Mouse (Mus musculus) gastrocnemius, postnatal 25 days (tissue): ENCODE measurements around the gene Pip5k1a. TPM values are rescaled to one million over a fixed set of nuclear protein-coding genes. Genes with fewer than 3 reads are reported as not detected.
"Not testable (repeated sequence)": the region's sequence is repeated elsewhere in the genome, so short reads cannot be mapped to it uniquely, and the experiment has no call there.

ENCODE experiments used
- DNase-seq: peaks from one replicate; pipeline ENCODE4 v3.0.0; 2022
- total RNA-seq, 2 experiments: library from RNA; stranded (reverse); gene quantifications; 1 replicate in 1 of 2; 2 replicates in 1 of 2; pipeline ENCODE4 v1.2.3; 2021

Pip5k1a gene
- total RNA-seq, 2 experiments from 2014 or later = 16.3 to 19.4 TPM

GRCm38 (mm10) chr3:95042166-95042837 is 64.4 kb downstream of the Pip5k1a start, which contains the start of gene Psmd4:
Gene Psmd4, minus strand, starts transcription at chr3:95042614.
- DNase-seq = peak; percentile 97

DNA sequence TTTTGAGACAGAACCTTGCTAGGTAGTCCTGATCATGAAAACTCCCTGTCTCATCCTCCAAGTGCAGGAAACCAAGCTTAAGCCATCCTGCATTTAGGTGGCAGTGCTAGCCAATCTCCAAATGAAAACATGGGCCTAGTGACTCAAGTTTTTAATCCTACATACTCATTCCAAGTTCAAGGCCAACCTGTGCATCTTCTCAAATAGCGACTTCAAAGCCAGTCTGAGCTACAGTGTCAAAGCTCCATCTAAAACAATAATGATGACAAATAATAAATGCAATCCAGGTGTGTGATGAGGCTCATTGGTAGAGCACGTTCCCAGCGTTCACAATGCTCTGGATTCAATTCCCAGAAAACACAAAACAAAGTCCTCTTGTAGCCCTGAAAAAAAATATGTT is 65.1 kb downstream of the Pip5k1a start:
- DNase-seq = no peak

DNA sequence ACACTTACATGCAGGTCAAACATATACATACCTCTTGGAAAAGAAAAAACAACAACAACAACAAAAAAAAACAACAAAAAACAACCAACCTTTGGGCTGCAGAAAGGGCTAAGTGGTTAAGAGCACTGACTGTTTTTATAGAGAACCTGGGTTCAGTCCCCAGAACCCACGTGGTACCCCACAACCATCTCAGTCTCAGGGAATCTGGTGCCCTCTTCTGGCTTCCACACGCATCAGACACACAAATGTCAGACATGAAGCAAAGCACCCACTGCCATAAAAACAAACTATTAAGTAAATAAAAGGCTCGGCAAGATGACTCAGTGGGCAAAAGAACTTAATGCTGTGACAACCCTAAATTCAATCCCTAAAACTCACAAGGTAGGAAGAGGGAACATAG is 76.8 kb downstream of the Pip5k1a start:
- no peak for DNase-seq

DNA sequence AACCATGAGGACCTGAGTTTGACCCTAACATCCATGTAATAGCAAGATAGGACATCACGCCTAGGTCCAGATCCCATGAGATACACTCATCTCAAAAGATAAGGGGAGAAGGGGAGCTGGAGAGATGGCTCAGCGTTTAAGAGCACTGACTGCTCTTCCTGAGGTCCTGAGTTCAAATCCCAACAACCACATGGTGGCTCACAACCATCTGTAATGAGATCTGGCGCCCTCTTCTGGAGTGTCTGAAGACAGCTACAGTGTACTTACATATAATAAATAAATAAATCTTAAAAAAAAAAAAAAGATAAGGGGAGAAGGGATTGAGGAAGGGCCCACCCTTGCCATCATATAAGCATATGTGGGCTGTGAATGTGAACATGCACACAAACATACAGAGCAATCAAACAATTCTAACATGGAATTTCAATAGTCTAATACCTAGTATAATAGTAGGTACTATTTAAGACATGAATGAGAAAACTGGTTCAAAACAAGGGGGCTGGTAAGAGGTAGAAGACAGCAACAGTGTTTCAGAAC is 77.4 kb downstream of the Pip5k1a start:
- DNase-seq = not testable (repeated sequence)

DNA sequence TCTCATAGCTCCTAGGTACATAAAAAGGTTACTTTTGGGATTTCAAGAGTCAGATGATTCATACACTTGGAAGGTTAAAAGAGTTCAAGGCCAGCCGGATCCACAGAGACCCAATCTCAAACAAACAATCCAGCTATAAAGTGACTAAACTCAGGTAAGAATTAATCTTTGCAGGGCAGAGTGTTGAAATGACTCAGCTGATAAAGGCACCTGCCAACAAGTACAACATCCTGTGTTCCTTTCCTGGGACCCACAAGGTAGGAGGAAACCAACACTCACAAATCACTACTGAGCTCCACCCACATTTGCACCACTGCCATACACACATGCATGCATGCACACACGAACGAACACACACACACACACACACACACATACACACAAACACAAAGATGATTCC is 78.1 kb downstream of the Pip5k1a start:
- DNase-seq = no peak

DNA sequence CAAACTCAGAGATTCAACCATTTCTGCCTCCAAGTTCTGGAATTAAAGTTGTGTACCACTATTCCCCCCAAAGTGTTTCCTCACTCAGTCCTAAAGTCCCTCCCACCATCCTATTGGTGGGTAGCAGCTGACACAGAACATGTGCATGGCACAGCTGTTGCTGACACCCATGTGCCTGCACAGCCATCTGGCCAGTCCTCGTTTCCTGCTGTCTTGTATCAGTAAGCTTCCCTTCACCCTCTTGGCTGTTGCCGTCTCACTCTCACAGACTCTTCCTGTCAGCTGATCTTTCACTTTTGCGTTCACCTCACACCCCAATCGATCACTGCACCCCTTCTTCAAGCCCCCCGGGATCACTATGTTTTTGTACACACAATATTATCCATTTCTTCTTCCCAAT is 79.0 kb downstream of the Pip5k1a start:
- peak; percentile 23 for DNase-seq

- no peak for DNase-seq
Observed at GRCm38 (mm10) chr3:95027057-95027645, 79.6 kb downstream of the Pip5k1a start.

DNA sequence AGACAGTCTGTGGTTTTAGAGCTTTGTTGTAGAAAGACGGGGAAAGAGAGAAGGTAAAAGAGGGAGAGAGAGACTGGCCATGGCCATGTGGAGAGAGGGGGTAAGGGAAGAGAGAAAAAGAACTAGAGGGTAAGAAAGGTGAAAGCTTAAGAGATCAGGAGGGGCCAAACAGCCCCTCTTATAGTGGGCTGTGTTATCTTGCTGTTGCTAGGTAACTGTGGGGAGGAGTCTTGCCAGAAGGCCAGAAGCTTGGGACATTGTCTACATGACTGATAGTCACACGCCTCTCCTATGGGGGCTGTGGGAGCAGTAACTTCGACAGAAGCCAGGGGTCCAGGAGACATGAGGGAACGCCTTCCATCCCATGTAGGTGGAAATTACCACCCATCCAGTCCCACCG is 81.5 kb downstream of the Pip5k1a start:
- no peak for DNase-seq

DNA sequence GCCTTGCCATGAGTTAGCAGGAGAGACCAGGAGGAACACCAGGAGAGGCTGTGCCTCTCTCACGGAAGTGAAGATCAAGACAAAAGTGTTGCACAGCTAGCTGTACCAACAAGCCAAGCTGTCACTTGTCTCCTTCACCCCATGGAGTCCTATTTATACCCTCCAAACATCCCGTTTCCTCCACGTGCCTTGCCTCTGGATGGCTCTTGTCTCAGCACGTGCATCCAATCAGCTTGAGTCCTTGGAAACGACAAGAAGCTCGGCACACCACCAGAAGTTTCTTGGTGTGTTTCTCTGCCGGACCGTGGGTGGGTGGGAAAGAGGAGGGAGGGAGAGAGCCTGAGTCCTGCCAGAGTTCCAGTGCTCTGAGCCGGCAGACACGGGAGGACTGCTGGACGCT is 82.2 kb downstream of the Pip5k1a start:
- DNase-seq = no peak

DNA sequence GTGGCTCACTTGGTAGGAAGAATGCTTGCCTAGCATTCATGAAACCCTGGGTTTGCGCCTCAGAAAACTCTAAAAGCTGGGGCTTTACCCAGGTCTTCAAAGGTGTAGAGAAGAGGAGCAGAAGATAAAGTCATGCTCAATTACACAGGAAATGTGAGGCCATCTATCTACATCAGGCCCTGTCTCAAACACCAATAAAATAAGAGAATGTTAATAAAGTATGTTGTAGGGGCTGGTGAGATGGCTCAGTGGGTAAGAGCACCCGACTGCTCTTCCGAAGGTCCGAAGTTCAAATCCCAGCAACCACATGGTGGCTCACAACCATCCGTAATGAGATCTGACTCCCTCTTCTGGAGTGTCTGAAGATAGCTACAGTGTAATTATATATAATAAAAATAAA is 85.8 kb downstream of the Pip5k1a start:
- DNase-seq = not testable (repeated sequence)

- DNase-seq = no peak
Observed at GRCm38 (mm10) chr3:95018741-95019140, 88.0 kb downstream of the Pip5k1a start.

GRCm38 (mm10) chr3:95016532-95017056 is 90.1 kb downstream of the Pip5k1a start:
- no peak for DNase-seq

DNA sequence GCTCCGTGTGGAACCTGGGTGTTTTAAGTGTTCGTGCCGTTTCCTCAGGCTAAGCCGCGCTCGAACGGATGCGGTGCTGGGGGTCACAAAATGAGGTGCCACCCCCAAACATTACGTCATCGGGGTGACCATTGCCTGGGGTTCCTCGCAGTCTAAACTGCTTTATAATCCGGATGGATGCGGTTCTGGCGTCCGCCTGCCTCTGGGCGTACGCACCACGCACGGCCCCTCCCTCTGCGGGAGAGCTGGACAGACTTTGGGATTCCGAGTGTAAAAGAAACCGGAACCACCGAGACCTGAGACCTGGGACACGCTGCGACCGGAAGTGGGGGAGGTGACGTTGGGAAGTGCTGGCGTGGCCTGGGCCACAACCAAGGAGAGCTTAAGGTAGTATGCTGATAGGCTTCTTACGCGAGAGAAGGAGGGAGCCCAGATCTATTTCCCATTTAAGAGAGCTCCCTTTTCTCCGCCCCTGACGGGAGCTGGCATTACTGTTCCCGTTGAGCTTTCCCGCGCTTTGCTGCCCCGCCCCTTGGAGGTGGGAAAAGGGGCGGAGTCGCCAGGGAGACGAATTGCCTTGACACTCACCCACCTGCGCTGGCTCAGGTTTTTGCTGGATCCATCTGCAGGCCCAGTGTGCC is 90.7 kb downstream of the Pip5k1a start:
- DNase-seq = peak; percentile 92

DNA sequence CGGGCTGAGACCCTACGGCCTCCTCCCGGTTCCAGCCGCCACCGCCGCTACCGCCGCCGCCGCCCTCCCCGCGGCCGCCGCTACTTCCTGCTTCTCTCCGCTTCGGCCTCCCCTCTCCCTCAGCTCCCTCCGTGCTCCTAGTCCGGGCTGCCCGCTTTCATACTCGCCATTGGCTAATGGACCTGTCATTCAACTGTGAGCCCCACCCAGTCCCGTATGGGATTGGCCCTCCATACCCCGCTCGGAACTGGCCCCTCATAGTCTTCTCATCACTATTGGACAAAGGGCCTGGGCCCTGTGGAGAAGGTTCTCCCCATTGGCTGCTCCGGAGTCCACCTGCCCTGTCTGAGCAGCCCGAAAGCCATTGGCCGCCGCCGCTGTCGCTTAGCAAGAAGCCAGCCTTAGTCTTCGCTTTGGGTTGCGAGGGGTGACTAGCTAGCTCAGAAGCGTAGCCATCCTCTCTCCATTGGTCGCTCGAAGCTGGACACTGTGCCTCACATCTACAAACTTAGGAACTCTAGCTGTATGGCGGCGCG is 91.3 kb downstream of the Pip5k1a start, which contains the start of gene Zfp687:
TSS of gene Zfp687 (minus strand) at position 112 of the 536 bp plus-strand sequence.
- peak; percentile 100 for DNase-seq

GRCm38 (mm10) chr3:95014428-95015151 is 92.1 kb downstream of the Pip5k1a start:
- peak; percentile 31 for DNase-seq

DNA sequence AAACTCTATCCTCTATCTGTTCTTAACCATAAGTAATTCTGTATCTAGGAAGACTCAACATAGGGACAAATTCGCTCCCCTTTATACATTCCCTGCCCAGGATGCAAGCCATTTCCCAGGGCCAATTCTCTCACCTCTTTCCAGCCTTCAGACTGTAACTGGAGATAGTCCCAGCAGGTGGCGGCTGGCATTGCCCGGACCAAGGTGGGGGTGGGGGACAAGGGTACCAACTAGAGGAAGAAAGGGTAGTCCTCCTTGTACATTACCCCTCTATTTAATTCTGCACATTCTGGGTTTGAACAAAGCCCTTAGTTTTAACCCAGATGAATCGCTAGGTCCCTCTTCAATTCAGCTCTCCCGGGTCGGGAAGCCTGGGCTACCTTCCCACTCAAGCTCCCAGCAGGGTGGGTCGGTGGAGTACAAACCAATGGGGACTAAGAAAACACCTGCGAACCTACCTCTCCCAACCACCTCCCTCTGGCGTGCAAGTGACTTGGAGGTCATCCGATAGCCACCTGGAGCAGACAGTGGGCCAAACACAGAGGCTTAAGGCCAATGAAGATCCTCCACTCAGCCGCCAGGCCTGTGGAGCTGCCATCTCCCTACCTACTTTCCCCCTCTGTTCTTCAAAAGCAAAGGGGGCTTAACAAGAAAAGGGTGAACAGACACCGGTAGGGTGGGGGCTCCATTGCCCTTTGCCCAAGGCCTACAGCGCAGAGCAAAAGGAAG is 92.9 kb downstream of the Pip5k1a start:
- DNase-seq = peak; percentile 23

DNA sequence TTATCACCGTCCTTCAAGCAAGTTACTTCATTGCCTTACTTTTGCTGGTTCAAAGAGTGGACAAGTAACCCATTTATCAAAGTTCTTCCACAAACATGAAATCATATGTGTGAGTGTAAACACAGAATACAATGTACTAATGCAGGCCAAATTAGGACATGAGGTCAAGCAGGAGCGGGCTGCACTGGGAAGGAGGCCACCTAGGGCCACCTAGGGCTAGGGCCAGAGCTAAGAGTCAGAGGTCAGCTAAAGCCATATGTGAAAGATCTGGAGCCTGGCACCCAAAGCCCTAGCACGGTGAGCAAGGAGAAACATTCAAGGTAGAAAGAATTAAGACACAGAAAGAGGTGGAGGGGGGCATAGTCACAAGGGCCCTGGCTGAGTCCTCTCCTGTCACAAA is 93.7 kb downstream of the Pip5k1a start:
- no peak for DNase-seq

DNA sequence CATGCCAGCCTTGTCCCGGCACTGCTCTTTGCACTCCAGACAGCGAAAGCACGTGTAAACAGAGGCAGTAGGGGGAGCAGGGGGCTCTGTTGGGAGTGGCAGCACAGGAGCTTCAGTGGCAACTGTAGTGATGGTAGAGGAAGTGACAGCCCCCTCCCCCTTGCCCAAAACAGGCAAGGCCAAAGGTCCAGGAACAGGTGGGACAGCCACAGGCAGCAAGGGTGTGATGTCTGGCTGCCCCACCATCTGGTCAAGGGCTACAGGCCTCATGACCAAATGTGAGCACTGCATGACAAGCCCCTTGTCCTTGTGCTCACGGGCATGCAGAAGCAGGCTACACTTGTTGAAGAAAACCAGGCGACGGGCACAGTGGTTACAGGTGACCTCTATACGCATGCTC is 96.3 kb downstream of the Pip5k1a start:
- no peak for DNase-seq
